Mouse (Mus musculus) liver, embryonic 11.5 days (tissue): ENCODE results near the gene Tcaf3. TPM values are rescaled to one million over a fixed set of nuclear protein-coding genes. Genes with fewer than 3 reads are reported as not detected.

Experiments used
- ATAC-seq: fragments of 200-750 bp; cut with Nextera tagmentation; replicated peaks from 2 replicates; pipeline ENCODE4 v1.8.0; 2017; ENCODE audit warnings: moderate number of reproducible peaks, mild to moderate bottlenecking, moderate TSS enrichment, moderate library complexity; ENCODE audit not compliant: low FRiP score
- DNase-seq: peaks from one replicate; pipeline ENCODE4 v3.0.0-alpha.2; 2017; ENCODE audit warnings: low spot score
- H3K27ac ChIP-seq: fragments of 300-500 bp; sonication (generic); 2 replicates; pipeline ENCODE4 v1.5.1; 2014; ENCODE audit warnings: mild to moderate bottlenecking, low read depth, low read length, control low read depth
- H3K27me3 ChIP-seq: fragments of 300-500 bp; sonication (generic); replicated peaks from 2 replicates; pipeline ENCODE4 v1.6.1; 2014; ENCODE audit warnings: low read length, mixed read lengths; ENCODE audit not compliant: control insufficient read depth, insufficient read depth
- H3K36me3 ChIP-seq: fragments of 300-500 bp; sonication (generic); 2 replicates; pipeline ENCODE4 v1.6.1; 2014; ENCODE audit warnings: mild to moderate bottlenecking, low read length, moderate library complexity, mixed read lengths; ENCODE audit not compliant: control insufficient read depth, insufficient read depth
- H3K4me1 ChIP-seq: fragments of 300-500 bp; sonication (generic); replicated peaks from 2 replicates; pipeline ENCODE4 v1.6.1; 2014; ENCODE audit warnings: low read length, mixed read lengths; ENCODE audit not compliant: control insufficient read depth, insufficient read depth
- H3K4me2 ChIP-seq: fragments of 300-500 bp; sonication (generic); 2 replicates; pipeline ENCODE4 v1.6.1; 2014; ENCODE audit warnings: mild to moderate bottlenecking, control low read depth, moderate library complexity
- H3K4me3 ChIP-seq: fragments of 300-500 bp; sonication (generic); 2 replicates; pipeline ENCODE4 v1.5.1; 2014; ENCODE audit warnings: low read depth, low read length, control low read depth
- H3K9ac ChIP-seq: fragments of 300-500 bp; sonication (generic); 2 replicates; pipeline ENCODE4 v1.6.1; 2014; ENCODE audit warnings: low read depth, low read length, control low read depth
- H3K9me3 ChIP-seq: fragments of 300-500 bp; sonication (generic); 2 replicates; pipeline ENCODE4 v1.6.1; 2016; ENCODE audit warnings: low read length, inconsistent platforms, mixed read lengths; ENCODE audit not compliant: control insufficient read depth
- WGBS: fragments of 180-500 bp; shearing (Covaris S2); extraction: QIAGEN DNeasy Blood & Tissue Kit; methylation state at CpG from one replicate; pipeline ENCODE4 v1.1.7; 2014; 5-methylcytosine and 5-hydroxymethylcytosine counted together
- polyA plus RNA-seq: library from polyadenylated mRNA; unstranded; fragments of >200 nt; fragmentation: Nextera tagmentation; extraction: Ambion mirVana; gene quantifications from 2 replicates; pipeline ENCODE4 v1.2.1, GENCODE M21; 2014

Tcaf3 gene
- polyA plus RNA-seq, 1 experiment from 2014 or later, result not detected

- Histone ChIP-seq H3K36me3 (no peaks in the 10 kb centered on the region), H3K4me1 (no peaks in the 10 kb centered on the region), H3K9me3 (no peaks in the 10 kb centered on the region), H3K27ac (no peak overlapping the region), H3K4me2 (no peak overlapping the region), H3K4me3 (no peak overlapping the region), H3K9ac (no peak overlapping the region), H3K27me3 (no peaks in the 10 kb centered on the region)
- 71% methylated on average over 5 of the region's 5 CpGs for WGBS
- DNase-seq (no peak), ATAC-seq (no peak)
Observed at GRCm38 (mm10) chr6:42586569-42586968, 10.9 kb downstream of the Tcaf3 start.

DNA sequence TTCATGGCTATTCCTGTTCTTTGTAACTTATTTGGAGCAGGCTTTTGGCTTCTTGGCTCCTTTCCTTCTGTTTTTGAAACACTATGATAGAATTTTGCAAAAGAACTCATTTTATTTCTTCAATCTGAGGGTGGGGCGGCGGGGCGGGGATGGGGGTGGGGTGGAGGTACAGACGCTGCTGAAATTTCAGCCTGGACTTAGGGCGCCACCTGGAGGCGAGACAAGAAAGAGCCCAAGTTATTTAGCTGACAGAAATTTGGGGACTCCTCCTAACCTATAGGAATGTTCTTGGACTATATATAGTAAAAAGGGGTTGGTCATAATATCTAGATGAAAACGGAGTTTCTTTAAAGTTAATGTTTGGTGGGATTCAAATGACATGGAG, 14.0 kb downstream of the Tcaf3 start:
- no peaks in the 10 kb centered on the region for H3K36me3 ChIP-seq
- peak overlapping the region; percentile 40; the same call in 1 of the 2 replicates for H3K4me2 ChIP-seq
- no peaks in the 10 kb centered on the region for H3K27me3 ChIP-seq
- H3K27ac ChIP-seq, result no peak overlapping the region
- WGBS, result 1% methylated on average over 7 of the region's 7 CpGs
- ATAC-seq, result 0 out of 2 replicates have a peak, but pooled peaks have one; percentile 34
- DNase-seq, result peak; percentile 46
- no peaks in the 10 kb centered on the region for H3K9me3 ChIP-seq
- no peaks in the 10 kb centered on the region for H3K4me1 ChIP-seq
- no peak overlapping the region for H3K4me3 ChIP-seq
- no peak overlapping the region for H3K9ac ChIP-seq

DNA sequence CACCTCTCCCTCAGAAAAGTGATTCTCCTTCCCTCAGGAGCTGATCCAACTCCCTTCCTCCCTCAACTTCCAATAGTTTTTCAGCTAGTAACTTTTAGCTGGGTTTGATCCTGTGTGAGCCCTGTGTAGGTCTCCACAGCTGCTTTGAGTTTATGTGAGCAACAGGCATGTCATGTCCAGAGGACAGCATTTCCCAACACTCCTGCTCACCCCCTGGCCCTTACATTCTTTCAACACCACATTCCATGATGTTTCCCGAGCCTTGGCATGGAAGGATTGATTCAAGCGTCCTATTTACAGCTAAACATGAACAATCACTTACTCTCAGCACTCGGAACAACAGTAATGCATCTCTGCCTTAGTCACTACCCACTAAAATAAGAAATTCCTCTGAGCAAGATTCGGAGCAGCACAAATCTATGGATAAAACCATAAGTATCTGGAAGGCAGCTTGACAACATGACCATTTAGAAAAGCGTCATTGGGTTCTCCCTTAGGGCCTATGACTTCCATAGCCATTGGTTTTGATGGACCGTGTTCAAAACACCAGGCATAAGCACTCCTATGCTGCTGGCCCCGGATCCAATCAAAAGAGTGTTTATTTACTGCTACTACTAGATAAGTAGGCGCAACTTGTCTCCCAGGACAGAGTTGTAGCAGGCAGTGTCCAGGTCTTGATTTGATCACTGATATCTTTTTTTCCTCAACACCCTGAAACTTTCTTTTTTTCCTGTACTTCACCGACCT, 14.6 kb downstream of the Tcaf3 start:
- Histone ChIP-seq H3K9ac (no peak overlapping the region), H3K4me3 (no peak overlapping the region), H3K4me2 (peak overlapping the region; percentile 40; the same call in 1 of the 2 replicates), H3K4me1 (no peaks in the 10 kb centered on the region), H3K27ac (no peak overlapping the region), H3K36me3 (no peaks in the 10 kb centered on the region), H3K27me3 (no peaks in the 10 kb centered on the region), H3K9me3 (no peaks in the 10 kb centered on the region)
- DNase-seq, result no peak
- ATAC-seq, result no peak
- 52% methylated on average over 9 of the region's 9 CpGs for WGBS

GRCm38 (mm10) chr6:42578678-42579077, 18.8 kb downstream of the Tcaf3 start:
- Histone ChIP-seq H3K27ac (no peak overlapping the region), H3K27me3 (no peaks in the 10 kb centered on the region), H3K4me2 (no peak overlapping the region), H3K4me1 (no peaks in the 10 kb centered on the region), H3K36me3 (no peaks in the 10 kb centered on the region), H3K9me3 (no peaks in the 10 kb centered on the region), H3K9ac (no peak overlapping the region), H3K4me3 (no peak overlapping the region)
- ATAC-seq, result no peak
- WGBS, result 83% methylated on average over 4 of the region's 4 CpGs
- DNase-seq, result no peak

GRCm38 (mm10) chr6:42577433-42577832, 20.1 kb downstream of the Tcaf3 start:
- Histone ChIP-seq H3K4me2 (no peak overlapping the region), H3K9ac (no peak overlapping the region), H3K27me3 (no peaks in the 10 kb centered on the region), H3K36me3 (no peaks in the 10 kb centered on the region), H3K4me3 (no peak overlapping the region), H3K4me1 (no peaks in the 10 kb centered on the region), H3K27ac (no peak overlapping the region), H3K9me3 (no peaks in the 10 kb centered on the region)
- ATAC-seq, result 0 out of 2 replicates have a peak, but pooled peaks have one; percentile 73
- no peak for DNase-seq
- WGBS, result 76% methylated on average over 2 of the region's 2 CpGs

DNA sequence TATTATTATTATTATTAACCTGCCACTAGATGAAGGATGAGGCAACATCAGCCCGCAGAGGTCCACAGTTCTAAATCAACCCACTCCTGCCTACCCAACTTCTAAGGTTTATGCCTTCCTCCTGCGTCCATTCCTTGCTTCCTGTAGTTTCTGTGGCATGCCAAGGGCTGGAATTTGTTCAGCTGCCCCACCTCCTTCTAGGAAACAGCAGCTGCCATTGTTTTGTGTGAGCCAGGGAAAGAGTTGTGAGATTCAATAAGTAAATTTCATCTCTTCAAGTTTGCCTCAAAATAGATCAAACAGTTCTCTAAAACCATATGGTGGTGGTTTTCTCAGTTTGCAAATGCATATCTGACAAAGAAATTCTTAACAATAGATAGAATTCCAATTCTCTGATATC, 29.3 kb downstream of the Tcaf3 start:
- H3K9me3 ChIP-seq, result no peaks in the 10 kb centered on the region
- H3K4me1 ChIP-seq, result no peaks in the 10 kb centered on the region
- H3K4me2 ChIP-seq, result no peak overlapping the region
- H3K9ac ChIP-seq, result no peak overlapping the region
- no peak for DNase-seq
- WGBS, result 73% methylated on average over 2 of the region's 2 CpGs
- no peaks in the 10 kb centered on the region for H3K36me3 ChIP-seq
- H3K4me3 ChIP-seq, result no peak overlapping the region
- H3K27me3 ChIP-seq, result no peaks in the 10 kb centered on the region
- no peak for ATAC-seq
- H3K27ac ChIP-seq, result no peak overlapping the region

DNA sequence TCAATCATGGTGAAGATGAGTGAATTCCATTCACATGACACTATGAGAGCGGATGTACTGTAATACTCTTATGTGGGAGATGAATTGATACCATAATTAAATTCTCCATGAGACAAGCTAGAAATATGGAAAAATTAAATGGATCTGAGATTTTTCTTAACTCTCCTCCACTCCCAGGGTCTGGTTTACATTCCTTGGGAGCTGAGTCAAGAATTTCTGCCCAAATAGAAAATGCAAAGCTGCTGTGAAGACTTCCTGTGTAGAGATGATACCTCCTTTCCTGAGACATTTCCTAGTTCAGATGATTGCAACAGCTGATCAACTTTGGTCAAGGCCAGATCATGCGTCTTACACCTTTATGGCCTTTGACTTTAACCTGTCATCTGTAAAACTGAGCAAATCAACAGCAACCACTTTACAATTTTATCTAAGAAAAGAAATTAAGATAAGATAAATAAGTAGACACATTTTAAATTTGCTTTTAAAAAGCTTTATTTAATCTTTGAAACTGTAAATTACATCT, 31.4 kb downstream of the Tcaf3 start:
- Histone ChIP-seq H3K4me3 (no peak overlapping the region), H3K9ac (no peak overlapping the region), H3K4me2 (no peak overlapping the region), H3K4me1 (no peaks in the 10 kb centered on the region), H3K9me3 (no peaks in the 10 kb centered on the region), H3K36me3 (no peaks in the 10 kb centered on the region), H3K27ac (no peak overlapping the region), H3K27me3 (no peaks in the 10 kb centered on the region)
- ATAC-seq, result no peak
- 73% methylated on average over 2 of the region's 2 CpGs for WGBS
- DNase-seq, result no peak

DNA sequence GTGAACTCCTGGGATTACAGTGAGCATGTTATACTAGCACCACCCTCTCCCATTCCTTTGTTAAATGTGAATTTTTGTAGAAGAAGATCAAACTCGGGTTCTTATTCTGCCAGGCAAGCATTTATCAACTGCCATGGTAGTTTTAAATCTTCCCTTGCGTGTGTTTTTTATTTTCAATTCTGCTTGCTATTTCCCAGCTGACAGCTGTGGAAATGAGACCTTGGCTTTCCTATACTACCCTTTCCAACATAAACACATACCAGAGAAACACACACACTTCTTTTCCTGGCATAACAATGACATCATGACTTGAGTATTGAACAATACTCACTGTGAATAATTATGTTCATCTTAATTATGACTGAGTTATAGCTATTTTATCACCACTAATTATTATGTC, 35.2 kb downstream of the Tcaf3 start:
- DNase-seq, result no peak
- no peak overlapping the region for H3K27ac ChIP-seq
- H3K36me3 ChIP-seq, result no peaks in the 10 kb centered on the region
- ATAC-seq, result no peak
- no peaks in the 10 kb centered on the region for H3K9me3 ChIP-seq
- 64% methylated on average over 2 of the region's 2 CpGs for WGBS
- H3K4me1 ChIP-seq, result no peaks in the 10 kb centered on the region
- no peak overlapping the region for H3K9ac ChIP-seq
- H3K4me3 ChIP-seq, result no peak overlapping the region
- no peaks in the 10 kb centered on the region for H3K27me3 ChIP-seq
- no peak overlapping the region for H3K4me2 ChIP-seq

DNA sequence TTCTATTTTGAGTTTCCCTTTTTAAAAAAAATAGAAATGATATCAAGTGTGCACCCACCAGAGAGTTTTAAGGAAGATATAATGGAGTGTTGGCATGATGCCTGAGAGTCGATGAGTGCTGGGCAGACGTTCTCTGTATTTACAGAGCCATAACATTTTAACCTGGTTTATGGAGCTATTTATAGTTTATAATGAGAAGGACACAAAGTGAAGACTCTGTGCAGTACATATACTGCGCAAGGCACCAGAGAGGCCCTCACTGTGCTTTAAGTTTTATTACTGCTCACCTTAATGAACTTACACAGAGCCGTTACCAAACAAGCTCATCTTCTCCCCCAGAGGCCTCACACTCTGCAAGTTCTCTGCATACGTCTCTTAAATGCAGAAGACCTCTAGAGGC, 36.6 kb downstream of the Tcaf3 start:
- ATAC-seq (no peak), DNase-seq (no peak)
- H3K27ac ChIP-seq, result no peak overlapping the region
- no peak overlapping the region for H3K4me2 ChIP-seq
- no peaks in the 10 kb centered on the region for H3K9me3 ChIP-seq
- no peak overlapping the region for H3K4me3 ChIP-seq
- no peaks in the 10 kb centered on the region for H3K4me1 ChIP-seq
- no peak overlapping the region for H3K9ac ChIP-seq
- no peaks in the 10 kb centered on the region for H3K36me3 ChIP-seq
- 74% methylated on average over 5 of the region's 5 CpGs for WGBS
- no peaks in the 10 kb centered on the region for H3K27me3 ChIP-seq
